Mouse (Mus musculus): ENCODE results near the gene Cfap97.

Gene Cfap97

DNA sequence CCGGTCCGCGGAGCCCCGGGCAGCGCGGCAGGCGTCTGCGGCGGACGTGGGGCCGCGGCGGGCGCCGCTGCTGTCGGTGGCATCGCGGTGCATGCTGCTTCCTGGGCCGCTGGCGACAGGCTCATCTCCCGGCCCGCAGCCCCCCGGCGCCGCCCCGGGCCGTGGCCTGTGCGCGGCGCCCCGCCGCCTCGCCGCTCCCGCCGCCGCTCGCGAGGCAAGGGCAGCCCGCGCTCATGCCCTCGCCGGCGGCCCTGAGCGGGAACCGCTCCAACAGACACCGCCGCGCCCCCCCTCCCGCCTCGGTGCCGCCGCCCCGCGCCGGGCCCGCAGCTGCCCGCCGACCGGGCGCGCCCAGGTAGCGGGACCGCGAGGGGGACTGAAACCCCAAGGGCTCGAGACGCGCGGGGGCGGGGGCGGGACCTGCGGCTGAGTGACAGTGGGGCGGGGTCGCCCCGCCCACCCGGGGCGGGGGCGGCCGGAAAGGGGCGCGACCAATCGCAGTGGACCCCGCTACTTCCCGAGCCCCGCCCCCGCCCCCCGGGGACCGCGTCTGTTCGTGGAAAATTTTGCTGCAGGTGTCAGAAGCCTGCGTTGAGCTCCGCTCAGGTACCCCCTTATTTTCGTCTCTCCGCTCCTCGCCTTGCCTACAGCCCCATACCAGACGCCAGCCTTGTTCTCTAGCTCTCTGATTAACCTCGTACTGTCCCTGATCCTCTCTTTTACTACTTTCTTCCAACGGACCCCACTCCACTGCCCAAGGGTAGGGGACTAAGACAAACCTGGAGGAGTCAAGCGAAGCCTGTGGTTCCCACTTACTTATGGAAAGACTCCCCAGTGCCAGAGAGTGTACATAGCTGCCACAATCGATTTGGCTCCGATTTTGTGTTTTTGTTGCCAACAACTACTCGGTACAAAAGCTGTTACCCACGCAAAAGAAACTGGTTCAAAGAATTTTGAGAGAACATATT lies 777 bp downstream of the Cfap97 start, which contains the start of gene Snx25:
Snx25 (minus strand) TSS at position 96 of the 968 bp plus-strand sequence.
- in situ Hi-C loops (cut with MboI, MseI) = loop anchor here in 1 of 2 experiments (10.0 kb wide), 1 partner anchor 178 kb away; the partner anchor contains the start of genes 1700029J07Rik and Ufsp2

DNA sequence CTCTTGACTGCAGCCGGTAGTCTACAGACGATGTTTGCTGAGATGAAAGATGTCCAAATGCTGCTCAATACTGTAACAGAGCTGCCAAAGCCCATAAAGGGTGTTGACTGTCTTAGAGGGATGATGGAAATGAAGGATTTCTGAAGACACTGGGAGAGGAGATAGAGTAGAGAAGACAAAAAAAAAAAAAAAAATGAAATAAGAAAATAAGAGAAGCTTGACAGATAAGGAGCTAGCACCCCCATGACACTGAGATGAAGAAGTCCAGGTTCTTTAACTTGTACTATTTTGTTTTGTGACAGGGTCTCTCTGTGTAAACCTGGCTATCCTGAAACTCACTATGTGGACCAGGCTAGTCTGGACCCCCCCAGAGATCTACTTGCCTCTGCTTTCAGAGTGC lies 1.5 kb downstream of the Cfap97 start:
- in situ Hi-C loops (cut with MboI, MseI) = loop anchor here in 1 of 2 experiments (10.0 kb wide), 1 partner anchor 178 kb away; the partner anchor contains the start of genes 1700029J07Rik and Ufsp2

DNA sequence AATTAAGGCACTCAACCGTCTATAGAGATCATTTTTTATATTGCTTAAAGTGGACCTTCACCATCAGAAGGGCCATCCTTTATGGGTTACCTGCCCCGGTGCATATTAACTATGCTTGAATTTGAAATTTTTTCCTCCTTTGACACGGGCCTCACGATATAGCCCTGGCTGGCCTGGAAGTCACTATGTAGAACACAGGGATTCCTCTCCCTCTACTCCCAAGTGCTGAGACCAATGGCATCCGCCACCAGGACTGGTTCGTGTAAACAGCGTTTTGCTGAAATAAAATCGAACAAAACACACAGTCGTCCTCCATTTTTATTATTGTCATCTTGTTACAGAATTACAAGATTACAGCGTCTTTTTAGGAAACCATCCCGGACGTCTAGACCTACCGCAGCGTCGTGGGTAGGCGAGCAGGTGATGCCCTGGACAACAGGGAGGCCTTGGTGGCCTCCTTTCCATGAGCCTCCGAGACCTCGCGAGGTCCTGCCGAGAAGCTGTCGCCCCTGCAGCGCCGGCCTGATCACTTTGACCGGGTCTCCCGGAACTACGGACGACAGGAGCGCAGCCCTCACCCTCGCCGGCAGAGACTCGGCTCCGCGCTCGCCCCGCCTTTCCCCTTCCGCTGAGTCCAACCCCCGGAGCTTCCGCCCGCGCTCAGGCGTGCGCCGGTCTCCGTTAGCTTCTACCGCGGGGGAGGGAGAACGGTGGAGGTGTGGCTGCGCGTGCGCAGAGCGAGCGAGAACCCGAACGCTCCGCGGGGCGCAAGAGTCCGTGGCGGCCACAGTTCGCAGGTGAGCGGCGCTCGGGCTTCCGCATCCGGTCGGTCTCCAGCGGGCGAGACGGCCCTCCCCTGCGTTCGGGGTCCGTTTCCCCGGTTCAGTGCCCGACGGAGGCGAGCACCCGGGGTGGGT lies 11.6 kb downstream of the Cfap97 start:
- in situ Hi-C loops (cut with MboI, MseI) = loop anchor here in 1 of 2 experiments (10.0 kb wide), 1 partner anchor 158 kb away; the partner anchor contains the start of gene Ankrd37

DNA sequence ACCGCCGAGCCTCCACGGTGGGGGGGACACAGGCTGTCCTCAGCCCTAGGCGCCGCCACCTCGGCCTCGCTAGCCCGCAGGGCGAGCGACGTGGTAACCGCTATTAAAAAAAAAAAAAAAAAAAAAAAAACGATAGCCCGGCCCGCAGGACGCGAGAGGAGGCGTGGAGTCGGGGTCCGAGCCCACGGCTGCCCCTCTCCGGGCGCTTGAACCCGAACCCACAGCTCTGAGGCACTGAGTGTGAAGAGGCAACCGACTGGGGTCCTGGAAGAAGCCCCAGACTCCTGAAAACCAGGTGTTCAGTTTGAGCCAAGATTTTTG lies 12.3 kb downstream of the Cfap97 start:
- in situ Hi-C loops (cut with MboI, MseI) = loop anchor here in 1 of 2 experiments (10.0 kb wide), 1 partner anchor 159 kb away; the partner anchor contains the start of gene Ankrd37

DNA sequence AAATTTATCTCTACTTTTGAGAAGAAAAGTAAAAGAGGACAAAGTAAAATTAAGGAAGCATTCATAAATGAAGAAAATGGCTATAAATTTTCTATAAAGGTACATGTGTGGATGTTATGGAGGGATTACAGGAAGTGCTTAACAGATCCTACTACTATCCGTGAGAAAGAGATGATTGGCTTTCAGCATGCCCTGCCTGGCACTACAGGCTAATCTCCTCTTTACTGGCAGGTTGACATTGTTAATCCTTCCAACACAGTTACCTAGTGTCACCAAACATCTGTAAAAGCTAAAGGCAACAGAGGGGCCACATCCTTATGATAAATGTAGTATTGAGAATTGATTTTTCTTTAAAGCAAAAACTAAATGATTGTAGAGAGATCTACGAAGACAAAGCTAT lies 22.1 kb downstream of the Cfap97 start:
- in situ Hi-C loops (cut with MboI, MseI) = no loop called here

DNA sequence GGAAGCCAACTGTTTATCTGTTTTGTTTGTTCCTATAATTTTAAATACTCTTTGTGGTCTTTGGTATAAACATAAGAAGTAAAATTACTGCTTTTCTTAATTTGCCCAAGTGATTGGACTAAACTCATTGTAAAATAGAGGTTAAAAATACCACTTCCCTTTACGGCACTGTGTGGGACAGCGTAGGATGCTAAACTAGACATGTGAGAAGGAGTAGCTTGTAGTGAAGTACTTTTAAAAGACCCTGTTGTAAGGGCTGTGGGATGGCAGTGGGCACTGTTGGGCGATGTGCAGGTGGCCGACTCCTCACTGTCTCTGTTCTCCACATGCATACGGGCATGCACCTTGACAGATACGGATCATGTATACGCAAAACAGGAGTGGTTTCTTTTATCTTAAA lies 28.6 kb downstream of the Cfap97 start:
- in situ Hi-C loops (cut with MboI, MseI) = no loop called here

DNA sequence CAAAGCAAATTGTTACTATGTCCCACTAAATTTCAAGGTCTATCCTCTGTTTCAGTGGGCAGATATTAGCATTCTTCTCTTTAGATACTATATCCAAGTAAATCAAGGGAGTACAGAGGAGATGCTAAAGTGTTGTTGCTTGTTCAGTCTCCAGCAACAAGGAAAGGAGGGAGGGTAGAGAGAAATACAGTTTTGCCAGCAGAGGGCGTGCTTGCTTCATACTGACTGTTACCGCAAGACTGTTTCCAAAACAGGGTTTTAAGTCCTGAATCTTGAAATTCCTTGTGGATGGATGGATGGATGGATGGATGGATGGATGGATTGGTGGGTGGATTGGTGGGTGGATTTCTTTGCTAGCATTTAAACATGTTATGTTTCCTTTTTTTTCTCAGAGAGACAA lies 33.8 kb downstream of the Cfap97 start:
- in situ Hi-C loops (cut with MboI, MseI) = no loop called here

DNA sequence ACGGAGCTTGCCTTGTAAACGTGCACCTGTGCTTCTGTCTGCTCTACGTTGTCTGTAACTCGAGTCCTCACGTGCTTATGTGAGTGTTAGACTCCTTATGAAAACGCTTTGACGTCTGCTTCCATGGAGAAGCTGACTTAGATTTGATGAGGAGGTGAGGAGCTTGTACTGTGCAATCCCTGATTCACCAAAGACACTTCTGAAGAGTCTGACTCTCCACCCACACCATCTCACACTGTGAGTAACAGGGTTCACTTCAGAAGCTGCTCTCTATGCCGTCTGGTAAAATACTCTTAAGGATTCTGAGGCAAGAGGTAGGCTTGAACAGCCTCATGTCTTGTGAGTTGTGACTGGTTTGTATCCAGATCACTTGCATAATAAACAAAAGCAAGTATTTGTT lies 41.5 kb downstream of the Cfap97 start:
- in situ Hi-C loops (cut with MboI, MseI) = no loop called here

DNA sequence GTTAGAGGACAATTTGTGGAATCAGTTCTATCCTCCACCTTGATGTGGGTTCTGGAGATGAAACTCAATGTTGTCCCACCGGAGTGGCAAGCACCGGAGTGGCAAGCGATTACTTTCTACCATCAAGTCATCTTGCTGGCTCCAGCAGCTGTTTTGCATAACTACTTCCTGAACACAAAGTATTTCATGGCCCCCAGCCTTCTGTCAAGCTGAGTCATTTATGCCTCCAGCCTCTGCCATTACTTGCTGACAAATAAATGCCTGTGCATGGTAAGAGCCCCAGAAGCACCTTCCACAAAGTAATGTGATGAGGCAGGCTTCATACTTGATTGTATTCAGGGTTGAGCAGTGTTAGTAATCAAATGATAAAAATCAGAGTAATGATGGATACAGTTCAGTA lies 45.3 kb downstream of the Cfap97 start:
- in situ Hi-C loops (cut with MboI, MseI) = no loop called here

DNA sequence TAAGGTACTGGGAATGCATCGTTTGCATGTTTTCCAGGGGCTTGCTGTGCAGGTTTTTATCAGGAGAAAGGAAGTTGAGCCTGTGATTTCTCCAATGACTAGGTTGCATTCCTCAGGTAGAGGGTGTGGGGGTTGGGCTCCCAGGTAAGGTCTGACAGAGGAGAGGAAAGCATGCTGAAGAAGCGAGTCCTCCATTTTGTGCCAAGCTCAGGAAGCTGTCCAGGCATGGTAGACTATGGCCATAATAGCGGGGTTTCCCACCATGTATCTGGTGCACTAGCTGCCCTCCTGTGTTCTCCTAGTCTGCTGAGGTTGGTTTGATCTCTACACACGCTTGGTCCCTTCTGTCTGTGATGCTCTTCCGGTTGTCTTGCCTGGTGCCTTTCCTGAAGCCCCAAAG lies 46.1 kb downstream of the Cfap97 start:
- in situ Hi-C loops (cut with MboI, MseI) = no loop called here

DNA sequence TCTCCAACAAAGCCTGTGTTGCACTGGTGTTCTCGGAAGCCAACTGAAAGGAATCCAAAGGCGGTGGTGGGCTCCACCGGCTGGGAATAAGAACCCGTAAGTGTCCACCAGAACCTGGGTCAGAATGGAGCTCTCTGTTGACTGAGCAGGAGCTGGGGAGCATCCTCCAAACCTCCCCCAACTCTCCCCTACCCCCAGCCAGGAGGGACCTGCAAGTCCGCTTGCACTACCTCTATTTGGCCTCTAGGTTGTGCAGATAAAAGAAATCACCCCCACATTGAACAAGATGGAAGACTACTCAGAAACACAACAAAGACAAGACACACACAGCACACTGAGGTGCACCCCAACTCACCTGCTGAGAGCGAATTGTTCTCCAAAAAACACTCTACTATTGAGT lies 50.8 kb downstream of the Cfap97 start:
- in situ Hi-C loops (cut with MboI, MseI) = loop anchor here in 1 of 2 experiments (25.0 kb wide), 1 partner anchor 1485 kb away; the partner anchor contains the start of gene Ing2

DNA sequence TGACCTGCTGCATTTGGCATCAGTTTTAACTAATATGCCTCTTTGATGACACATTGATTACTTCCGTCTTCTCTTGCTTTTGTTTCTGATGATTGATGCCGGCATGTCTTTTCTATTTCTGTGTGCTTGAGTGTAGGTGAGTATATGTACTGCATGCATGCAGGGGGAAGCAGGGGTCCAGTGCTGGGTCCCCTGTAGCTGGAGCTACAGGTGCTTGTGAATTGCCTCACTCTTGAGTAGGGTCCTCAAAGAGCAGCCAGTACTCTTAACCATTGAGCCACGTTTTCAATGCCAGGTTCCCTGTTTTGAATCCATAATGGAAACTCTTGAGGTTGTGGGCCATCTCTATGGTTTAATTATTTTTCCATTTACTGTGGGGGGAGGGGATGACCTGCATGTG lies 52.7 kb downstream of the Cfap97 start:
- in situ Hi-C loops (cut with MboI, MseI) = loop anchor here in 1 of 2 experiments (25.0 kb wide), 1 partner anchor 1483 kb away; the partner anchor contains the start of gene Ing2

DNA sequence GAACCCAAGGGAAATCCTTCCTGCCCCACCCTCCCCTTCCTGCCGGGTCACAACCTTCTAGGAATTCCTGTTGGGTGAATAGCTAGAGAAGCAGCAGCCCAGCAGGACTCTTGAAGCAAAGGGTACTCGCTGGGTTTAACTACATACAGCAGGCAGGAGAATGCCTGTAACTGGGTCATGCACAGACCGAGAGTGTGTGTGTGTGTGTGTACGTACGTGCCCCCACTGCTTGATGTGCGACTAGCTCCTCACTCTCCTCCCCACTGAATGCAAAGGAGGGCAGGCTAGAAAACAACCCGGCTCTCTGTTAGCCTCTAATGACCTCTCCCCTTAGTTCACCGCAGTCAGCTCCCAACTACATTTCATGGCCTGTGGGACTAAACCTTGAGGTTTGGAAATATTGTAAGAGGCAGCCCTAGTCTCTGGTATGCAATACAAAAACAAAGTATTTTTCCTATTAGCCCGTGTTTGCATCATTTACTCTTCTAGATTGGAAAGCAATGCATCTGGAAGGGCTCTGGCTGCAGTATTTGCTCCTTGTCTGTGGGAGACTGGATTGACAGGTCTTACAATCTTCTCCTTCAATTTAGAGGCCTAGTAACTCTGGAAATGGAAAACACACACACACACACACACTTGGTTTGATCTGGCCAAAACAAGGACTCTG lies 53.5 kb downstream of the Cfap97 start:
- in situ Hi-C loops (cut with MboI, MseI) = loop anchor here in 1 of 2 experiments (25.0 kb wide), 1 partner anchor 1482 kb away; the partner anchor contains the start of gene Ing2

DNA sequence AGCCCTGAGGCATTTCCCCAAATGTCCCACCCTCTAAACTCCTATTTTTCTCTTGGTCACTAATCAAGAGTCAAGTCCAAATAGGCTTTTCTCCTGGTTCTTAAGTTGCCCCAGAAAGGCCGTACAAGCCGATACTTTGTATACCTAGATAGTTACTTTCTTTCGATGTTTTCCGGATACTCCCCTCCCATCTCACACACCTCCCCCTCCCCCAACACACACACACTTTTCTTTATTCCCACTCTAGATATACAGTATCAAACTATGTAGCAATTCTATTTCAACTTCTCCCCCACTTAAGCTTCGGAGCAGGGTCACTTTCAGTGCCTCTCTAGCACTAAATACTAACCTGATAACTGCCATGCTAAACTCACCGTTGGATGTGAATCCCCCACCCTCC lies 54.5 kb downstream of the Cfap97 start:
- in situ Hi-C loops (cut with MboI, MseI) = loop anchor here in 1 of 2 experiments (25.0 kb wide), 1 partner anchor 1481 kb away; the partner anchor contains the start of gene Ing2

DNA sequence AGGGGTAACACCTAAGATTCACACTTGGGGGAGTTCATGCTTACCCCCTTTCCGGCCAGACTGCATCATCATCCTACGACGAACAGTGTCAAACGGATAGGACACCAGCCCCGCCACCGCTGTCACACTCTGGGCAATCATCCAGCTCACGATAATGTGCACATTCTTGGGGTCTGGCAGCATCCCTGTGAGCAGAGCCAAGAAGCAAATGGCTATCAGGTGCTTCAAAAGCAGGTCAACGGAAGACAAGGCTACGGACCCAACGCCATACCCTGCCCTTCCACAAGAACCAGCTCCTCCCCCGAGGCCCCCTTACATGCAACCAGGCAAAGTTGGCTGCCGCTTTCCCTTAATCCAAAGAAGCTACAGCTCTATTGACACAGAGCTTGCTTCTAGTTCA lies 56.8 kb downstream of the Cfap97 start:
- in situ Hi-C loops (cut with MboI, MseI) = loop anchor here in 1 of 2 experiments (25.0 kb wide), 1 partner anchor 1479 kb away; the partner anchor contains the start of gene Ing2

DNA sequence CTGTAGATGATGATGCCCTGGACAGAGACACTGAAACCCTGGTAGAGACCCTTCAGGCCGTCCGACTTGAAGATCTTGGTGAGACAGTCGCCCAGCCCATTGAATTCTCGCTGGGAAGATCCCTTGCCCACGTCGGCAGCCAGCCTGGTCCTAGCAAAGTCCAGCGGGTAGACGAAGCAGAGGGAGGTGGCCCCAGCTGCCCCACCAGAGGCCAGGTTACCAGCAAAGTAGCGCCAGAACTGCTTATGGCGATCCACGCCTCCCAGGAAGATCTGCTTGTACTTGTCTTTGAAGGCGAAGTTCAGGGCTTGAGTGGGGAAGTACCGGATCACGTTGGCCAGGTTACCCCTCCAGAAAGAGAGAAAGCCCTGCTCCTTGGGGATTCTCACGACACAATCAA lies 57.5 kb downstream of the Cfap97 start:
- in situ Hi-C loops (cut with MboI, MseI) = loop anchor here in 1 of 2 experiments (25.0 kb wide), 1 partner anchor 1478 kb away; the partner anchor contains the start of gene Ing2

DNA sequence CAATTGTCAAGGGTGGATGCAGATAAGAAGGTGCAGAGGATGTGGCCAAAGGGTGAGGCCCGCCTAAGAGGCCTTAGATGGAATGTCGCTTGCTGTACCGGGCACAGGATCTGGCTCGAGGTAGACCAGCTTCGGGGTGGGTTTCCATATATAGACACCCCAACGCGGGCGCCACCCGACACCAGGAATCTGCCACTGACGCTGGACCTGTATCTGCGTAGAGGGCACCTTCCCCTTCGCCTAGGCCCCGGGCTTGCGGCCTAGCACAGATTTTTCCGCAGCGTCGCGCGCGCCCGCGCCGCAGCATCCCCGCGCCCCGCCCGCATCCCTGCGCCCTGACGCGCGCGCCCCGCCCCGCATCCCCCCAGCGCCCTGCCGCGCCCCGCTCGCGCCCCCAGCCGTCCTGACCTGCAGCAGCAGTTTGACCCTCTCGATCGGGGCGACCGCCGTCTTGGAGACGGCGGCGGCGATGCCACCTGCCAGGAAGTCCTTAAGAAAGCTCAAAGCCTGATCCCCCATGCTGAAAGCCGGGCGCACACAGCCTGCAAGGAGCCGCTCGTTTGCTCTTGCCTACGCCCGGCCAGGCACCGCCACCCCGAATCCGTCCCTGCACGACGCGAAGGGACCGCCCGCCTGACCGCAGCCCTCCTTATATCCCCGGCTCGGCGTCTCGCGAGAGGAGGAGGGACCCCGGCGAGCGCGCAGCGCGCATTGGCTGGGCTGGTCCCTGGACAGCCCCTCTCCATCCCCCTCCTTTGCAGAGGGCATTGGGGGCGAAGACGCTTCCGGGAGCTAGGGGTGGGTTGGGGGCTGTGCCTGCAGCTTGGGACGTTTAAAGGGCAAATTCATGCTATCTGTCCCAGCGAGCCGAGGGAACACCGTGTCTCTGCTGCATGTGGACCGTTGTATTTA lies 59.1 kb downstream of the Cfap97 start, which contains the start of gene Slc25a4:
Slc25a4 (minus strand) TSS at position 881 of the 912 bp plus-strand sequence.
- in situ Hi-C loops (cut with MboI, MseI) = loop anchor here in 1 of 2 experiments (25.0 kb wide), 1 partner anchor 1477 kb away; the partner anchor contains the start of gene Ing2

DNA sequence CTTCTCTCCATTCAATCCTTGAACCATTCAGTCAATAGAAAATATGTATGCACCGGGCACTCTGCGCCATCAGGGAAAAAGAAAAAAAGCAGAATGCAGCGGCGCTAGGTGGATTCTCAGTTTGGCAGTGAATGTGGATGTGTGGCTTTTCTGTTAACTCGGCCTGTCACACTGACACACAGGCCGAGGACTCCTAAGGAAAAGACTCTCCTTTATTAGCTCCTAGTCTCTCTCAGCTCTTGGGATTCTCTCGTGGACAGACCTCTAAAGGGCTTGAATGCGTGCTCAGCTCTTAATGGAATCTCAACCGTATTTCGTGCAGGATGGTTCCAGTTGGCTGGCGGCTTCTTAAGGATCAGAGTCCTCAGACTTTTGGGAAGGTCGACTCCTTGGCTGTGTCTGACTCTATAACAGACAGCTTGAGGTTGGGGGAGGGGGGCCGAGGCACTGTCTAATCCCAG lies 60.1 kb downstream of the Cfap97 start:
- in situ Hi-C loops (cut with MboI, MseI) = loop anchor here in 1 of 2 experiments (25.0 kb wide), 1 partner anchor 1476 kb away; the partner anchor contains the start of gene Ing2

DNA sequence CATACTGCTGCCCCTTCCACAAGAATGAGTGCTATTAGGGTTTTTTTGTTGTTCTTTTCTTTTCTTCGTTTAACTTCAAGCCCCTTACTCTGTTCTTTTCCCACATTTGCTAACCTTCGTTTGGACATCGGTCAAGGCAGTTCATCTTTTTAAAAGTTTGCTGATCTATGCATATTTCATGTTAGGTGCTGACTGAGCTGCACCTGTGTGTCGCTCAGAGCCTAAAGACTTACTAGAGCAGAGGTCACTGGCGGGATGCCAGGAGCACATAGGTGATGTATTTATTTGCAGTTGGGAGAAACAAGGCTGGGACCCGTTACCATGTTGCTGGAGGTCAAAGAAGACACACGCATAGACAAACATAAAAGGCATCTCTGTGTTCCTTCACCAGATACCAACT lies 60.6 kb downstream of the Cfap97 start:
- in situ Hi-C loops (cut with MboI, MseI) = loop anchor here in 1 of 2 experiments (25.0 kb wide), 1 partner anchor 1475 kb away; the partner anchor contains the start of gene Ing2
